Mouse (Mus musculus) CH12.LX (cell line): ENCODE data around the gene Hoxd8. TPM values are rescaled to one million over a fixed set of nuclear protein-coding genes. Genes with fewer than 3 reads are reported as not detected.

Experiments used
- DNase-seq: peaks from one replicate; pipeline ENCODE4 v3.0.0-alpha.2; 2013; ENCODE audit errors: extremely low read depth
- H3K27ac ChIP-seq: 2 replicates; pipeline ENCODE4 v1.5.1; 2012; ENCODE audit warnings: low read depth, mild to moderate bottlenecking, control low read depth, moderate library complexity; ENCODE audit not compliant: insufficient read depth
- H3K27me3 ChIP-seq: replicated peaks from 2 replicates; pipeline ENCODE3; 2012; ENCODE audit warnings: inconsistent platforms
- H3K36me3 ChIP-seq, 2 experiments: replicated peaks in 1 of 2; 2 replicates each; pipeline versions ENCODE3 to v1.6.1; 2012; ENCODE audit warnings: inconsistent platforms in 1 of 2, low read length in 1 of 2, mild to moderate bottlenecking in 1 of 2, mixed read lengths in 1 of 2, moderate library complexity in 1 of 2; ENCODE audit not compliant: control insufficient read depth in 1 of 2, insufficient read depth in 1 of 2
- H3K4me1 ChIP-seq, 2 experiments: 2 replicates each; pipeline ENCODE4 v1.6.1; 2012; ENCODE audit warnings: inconsistent platforms in 1 of 2, moderate library complexity in 1 of 2; ENCODE audit not compliant: insufficient read depth in 2 of 2, control insufficient read depth in 1 of 2
- H3K4me2 ChIP-seq: 2 replicates; pipeline ENCODE4 v1.6.1; 2012; ENCODE audit warnings: low read depth, mild to moderate bottlenecking, control low read depth; ENCODE audit not compliant: poor library complexity, insufficient read depth, severe bottlenecking
- H3K4me3 ChIP-seq, 3 experiments: fragments of 150-350 bp in 1 of 3; sonication (generic) in 1 of 3; replicated peaks in 1 of 3; 2 replicates each; pipeline versions ENCODE3 to v1.5.1; 2011 to 2012; ENCODE audit warnings: low read depth in 2 of 3, low read length in 2 of 3, mild to moderate bottlenecking in 2 of 3, moderate library complexity in 2 of 3, control low read depth in 1 of 3, improper control_type of control experiment in 1 of 3, inconsistent platforms in 1 of 3, mixed read lengths in 1 of 3; ENCODE audit not compliant: poor library complexity in 1 of 3
- H3K79me2 ChIP-seq: replicated peaks from 2 replicates; pipeline ENCODE4 v1.6.1; 2012; ENCODE audit warnings: mild to moderate bottlenecking, moderate library complexity; ENCODE audit not compliant: control insufficient read depth, poor library complexity, insufficient read depth, severe bottlenecking; ENCODE audit errors: extremely low read depth
- H3K9ac ChIP-seq: 2 replicates; pipeline ENCODE4 v1.6.1; 2012; ENCODE audit warnings: low read depth, mild to moderate bottlenecking, control low read depth, moderate library complexity; ENCODE audit not compliant: insufficient read depth
- H3K9me3 ChIP-seq: replicated peaks from 2 replicates; pipeline ENCODE3; 2012; ENCODE audit warnings: low read length, inconsistent platforms, mixed read lengths
- CTCF ChIP-seq, 2 experiments: IDR thresholded peaks in 1 of 2; conservative IDR thresholded peaks in 1 of 2; 2 replicates each; pipeline ENCODE4 v1.5.1; 2011 to 2012; ENCODE audit warnings: low read depth in 2 of 2, low read length in 2 of 2, improper control_type of control experiment in 1 of 2, inconsistent platforms in 1 of 2, mild to moderate bottlenecking in 1 of 2, moderate library complexity in 1 of 2
- E2F4 ChIP-seq: IDR thresholded peaks from 2 replicates; pipeline ENCODE4 v1.6.1; 2011; ENCODE audit warnings: low read depth, low read length, improper control_type of control experiment; ENCODE audit not compliant: insufficient replicate concordance
- EP300 ChIP-seq: IDR thresholded peaks from 2 replicates; pipeline ENCODE4 v1.6.1; 2011; ENCODE audit warnings: low read length, improper control_type of control experiment
- ETS1 ChIP-seq: conservative IDR thresholded peaks from 2 replicates; pipeline ENCODE4 v1.6.1; 2012; ENCODE audit warnings: low read depth, mild to moderate bottlenecking, inconsistent platforms, low read length, improper control_type of control experiment, moderate library complexity
- HCFC1 ChIP-seq: IDR thresholded peaks from 2 replicates; pipeline ENCODE4 v1.6.1; 2012; ENCODE audit warnings: low read depth, mild to moderate bottlenecking, inconsistent platforms, low read length, improper control_type of control experiment
- IRF4 ChIP-seq: IDR thresholded peaks from 2 replicates; pipeline ENCODE4 v1.6.1; 2014; ENCODE audit warnings: low read depth, mild to moderate bottlenecking, inconsistent platforms, low read length, improper control_type of control experiment
- JUN ChIP-seq: IDR thresholded peaks from 2 replicates; pipeline ENCODE4 v1.6.1; 2011; ENCODE audit warnings: low read depth, mild to moderate bottlenecking, low read length, improper control_type of control experiment, moderate library complexity; ENCODE audit not compliant: insufficient read depth
- JUND ChIP-seq: conservative IDR thresholded peaks from 2 replicates; pipeline ENCODE4 v1.6.1; 2011; ENCODE audit warnings: low read depth, low read length, improper control_type of control experiment
- KAT2A ChIP-seq: IDR thresholded peaks from 2 replicates; pipeline ENCODE4 v1.6.1; 2012; ENCODE audit warnings: low read length, improper control_type of control experiment, inconsistent platforms; ENCODE audit not compliant: insufficient replicate concordance
- MAX ChIP-seq: IDR thresholded peaks from 2 replicates; pipeline ENCODE4 v1.6.1; 2011; ENCODE audit warnings: low read length, improper control_type of control experiment
- MAZ ChIP-seq: IDR thresholded peaks from 2 replicates; pipeline ENCODE4 v1.6.1; 2012; ENCODE audit warnings: low read depth, mild to moderate bottlenecking, inconsistent platforms, low read length, improper control_type of control experiment, moderate library complexity
- MEF2A ChIP-seq: IDR thresholded peaks from 2 replicates; pipeline ENCODE4 v1.6.1; 2014; ENCODE audit warnings: low read depth, mild to moderate bottlenecking, inconsistent platforms, low read length, improper control_type of control experiment, borderline replicate concordance
- MXI1 ChIP-seq: IDR thresholded peaks from 2 replicates; pipeline ENCODE4 v1.6.1; 2011; ENCODE audit warnings: mild to moderate bottlenecking, low read depth, low read length, improper control_type of control experiment
- MYC ChIP-seq: IDR thresholded peaks from 2 replicates; pipeline ENCODE4 v1.6.1; 2011; ENCODE audit warnings: low read depth, mild to moderate bottlenecking, improper control_type of control experiment, low read length
- NELFE ChIP-seq: IDR thresholded peaks from 2 replicates; pipeline ENCODE4 v1.6.1; 2011; ENCODE audit warnings: low read depth, low read length, improper control_type of control experiment
- NRF1 ChIP-seq: IDR thresholded peaks from 2 replicates; pipeline ENCODE4 v1.6.1; 2014; ENCODE audit warnings: low read depth, mild to moderate bottlenecking, inconsistent platforms, low read length, improper control_type of control experiment, moderate library complexity
- PAX5 ChIP-seq: IDR thresholded peaks from 2 replicates; pipeline ENCODE4 v1.6.1; 2012; ENCODE audit warnings: low read length, inconsistent platforms, mixed read lengths
- POLR2A ChIP-seq: IDR thresholded peaks from 2 replicates; pipeline ENCODE4 v1.6.1; 2011; ENCODE audit warnings: low read depth, mild to moderate bottlenecking, improper control_type of control experiment, low read length
- POLR2AphosphoS2 ChIP-seq: IDR thresholded peaks from 2 replicates; pipeline ENCODE4 v1.6.1; 2011; ENCODE audit warnings: low read depth, low read length, improper control_type of control experiment
- RCOR1 ChIP-seq: conservative IDR thresholded peaks from 2 replicates; pipeline ENCODE4 v1.6.1; 2012; ENCODE audit warnings: low read depth, mild to moderate bottlenecking, inconsistent platforms, low read length, improper control_type of control experiment
- SIN3A ChIP-seq: IDR thresholded peaks from 2 replicates; pipeline ENCODE4 v1.6.1; 2012; ENCODE audit warnings: low read length, improper control_type of control experiment, inconsistent platforms
- UBTF ChIP-seq: IDR thresholded peaks from 2 replicates; pipeline ENCODE4 v1.6.1; 2012; ENCODE audit warnings: low read depth, mild to moderate bottlenecking, inconsistent platforms, low read length, improper control_type of control experiment, moderate library complexity
- USF2 ChIP-seq: conservative IDR thresholded peaks from 2 replicates; pipeline ENCODE4 v1.6.1; 2011; ENCODE audit warnings: low read depth, low read length, improper control_type of control experiment
- ZC3H11A ChIP-seq: IDR thresholded peaks from 2 replicates; pipeline ENCODE4 v1.6.1; 2012; ENCODE audit warnings: low read depth, mild to moderate bottlenecking, inconsistent platforms, low read length, improper control_type of control experiment
- ZNF384 ChIP-seq: IDR thresholded peaks from 2 replicates; pipeline ENCODE4 v1.6.1; 2012; ENCODE audit warnings: low read depth, low read length, improper control_type of control experiment, inconsistent platforms
- dilution Hi-C: fragments of 300-500 bp; cut with MboI; formaldehyde crosslinking; loops from 2 replicates; pipeline ENCODE4 v1.14.3; 2020; ENCODE audit warnings: low sequenced_read_pairs; ENCODE audit not compliant: extremely low pct_unique_long_range_greater_than_20kb, extremely low pct_ligation_motif_present
- in situ Hi-C: fragments of 300-500 bp; cut with MboI; formaldehyde crosslinking; loops from 3 replicates; pipeline ENCODE4 v1.14.3; 2019; ENCODE audit warnings: low sequenced_read_pairs, low pct_ligation_motif_present, low pct_unique_long_range_greater_than_20kb, mixed read lengths
- polyA plus RNA-seq: library from polyadenylated mRNA; unstranded; fragments of >175 nt; gene quantifications from 2 replicates; pipeline ENCODE4 v1.2.1, GENCODE M21; 2012; ENCODE audit warnings: low read depth; ENCODE audit not compliant: insufficient read length
- total RNA-seq, 2 experiments: library from RNA; depleted of rRNA; stranded (reverse); fragments of 300-350 nt in 1 of 2; fragments of >200 nt in 1 of 2; gene quantifications; 2 replicates each; pipeline ENCODE4 v1.2.3; 2012 to 2014

Hoxd8 gene
- total and polyA plus RNA-seq, 3 experiments: 0.20 to 0.31 TPM; not detected in 1

DNA sequence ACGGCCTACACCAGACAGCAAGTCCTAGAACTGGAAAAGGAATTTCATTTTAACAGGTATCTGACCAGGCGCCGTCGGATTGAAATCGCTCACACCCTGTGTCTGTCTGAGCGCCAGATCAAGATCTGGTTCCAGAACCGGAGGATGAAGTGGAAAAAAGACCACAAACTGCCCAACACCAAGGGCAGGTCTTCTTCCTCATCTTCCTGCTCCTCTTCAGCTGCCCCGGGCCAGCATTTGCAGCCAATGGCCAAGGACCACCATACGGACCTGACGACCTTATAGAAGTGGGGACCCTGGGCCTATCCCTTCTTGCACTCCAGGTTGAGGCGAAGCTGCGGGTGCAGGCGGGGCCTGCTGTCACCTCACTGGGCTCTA is 23.9 kb downstream of the Hoxd8 start:
- no peak for DNase-seq
- H3K79me2 ChIP-seq: peaks cover 65% of the 10 kb centered on the region

GRCm38 (mm10) chr2:74730331-74730730 is 25.9 kb downstream of the Hoxd8 start:
- H3K27ac ChIP-seq: peak overlapping the region; percentile 84
- peaks cover 29 to 40% of the 10 kb centered on the region in 2 experiments for H3K36me3 ChIP-seq
- no peak overlapping the region for H3K4me3 ChIP-seq
- in situ Hi-C loops: no loop called here
- peaks cover 9% of the 10 kb centered on the region for H3K9me3 ChIP-seq
- peaks cover 46% of the 10 kb centered on the region for H3K79me2 ChIP-seq
- TF ChIP-seq NRF1: no peak
- TF ChIP-seq IRF4: 0 out of 2 replicates have a peak, but pooled peaks have one; percentile 20
- DNase-seq: no peak
- 0 out of 2 replicates have a peak overlapping the region, but pooled peaks have one; percentile 20 for H3K9ac ChIP-seq
- H3K27me3 ChIP-seq: no peaks in the 10 kb centered on the region
- dilution Hi-C loops: no loop called here
- H3K4me1 ChIP-seq: peaks cover 4 to 58% of the 10 kb centered on the region in 2 experiments; a peak in 2 of 4 replicates
- H3K4me2 ChIP-seq: peak overlapping the region; percentile 81

More for the DNA sequence above, 23.9 kb downstream of the Hoxd8 start:
- peaks cover 6% of the 10 kb centered on the region for H3K9me3 ChIP-seq
- dilution Hi-C loops: no loop called here
- no peak overlapping the region for H3K4me3 ChIP-seq
- peaks cover 28 to 32% of the 10 kb centered on the region in 2 experiments for H3K36me3 ChIP-seq
- H3K9ac ChIP-seq: no peak overlapping the region
- in situ Hi-C loops: loop anchor here (10.0 kb wide), 1 partner anchor 327 kb away; no protein-coding TSS in a partner anchor
- no peak for TF ChIP-seq NELFE
- no peak for TF ChIP-seq POLR2A
- no peak for TF ChIP-seq MEF2A
- H3K4me2 ChIP-seq: no peak overlapping the region
- H3K4me1 ChIP-seq: peaks cover 4 to 51% of the 10 kb centered on the region in 2 experiments; a peak in 2 of 4 replicates
- H3K27ac ChIP-seq: no peak overlapping the region
- no peaks in the 10 kb centered on the region for H3K27me3 ChIP-seq

DNA sequence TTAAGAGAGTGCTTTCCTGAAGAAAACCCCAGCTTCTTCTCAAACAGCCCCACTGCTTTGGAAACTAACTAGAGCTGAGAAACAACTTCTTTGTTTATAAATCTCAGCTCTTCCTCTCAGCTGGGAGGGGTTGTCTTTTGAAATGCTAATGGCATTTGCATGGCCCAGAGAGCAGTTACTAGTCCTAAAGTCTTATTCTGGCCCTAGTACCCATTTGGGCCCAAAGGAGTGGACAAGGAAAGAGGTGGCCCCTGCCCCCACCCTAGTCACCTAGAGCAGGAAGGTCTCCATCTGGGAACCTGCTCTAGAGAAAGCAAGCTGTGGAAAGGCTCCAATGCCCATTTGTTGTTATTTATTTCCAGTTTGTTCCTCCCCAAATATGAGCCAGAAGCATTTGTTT is 26.6 kb downstream of the Hoxd8 start:
- H3K4me1 ChIP-seq: peaks cover 4 to 52% of the 10 kb centered on the region in 2 experiments; a peak in 2 of 4 replicates
- H3K79me2 ChIP-seq: peaks cover 39% of the 10 kb centered on the region
- no peaks in the 10 kb centered on the region for H3K27me3 ChIP-seq
- peak overlapping the region in 1 of 3 experiments; percentile 7 for H3K4me3 ChIP-seq
- H3K27ac ChIP-seq: peak overlapping the region; percentile 84
- H3K36me3 ChIP-seq: peaks cover 31 to 43% of the 10 kb centered on the region in 2 experiments
- peaks cover 16% of the 10 kb centered on the region for H3K9me3 ChIP-seq
- in situ Hi-C loops (no loop called here), dilution Hi-C loops (no loop called here)
- peak overlapping the region; percentile 81 for H3K4me2 ChIP-seq
- DNase-seq: no peak
- peak overlapping the region; percentile 43 for H3K9ac ChIP-seq
- TF ChIP-seq RCOR1 (no peak), HCFC1 (no peak), UBTF (no peak), ETS1 (peak; percentile 12; the same call in 1 of the 2 replicates), ZC3H11A (no peak), MEF2A (no peak; the same call in none of the 2 replicates), MXI1 (no peak), MYC (no peak), MAX (no peak), POLR2A (no peak), CTCF (conservative IDR thresholded peaks at IDR 0.05 in 1 of 2, IDR thresholded peaks at IDR 0.05 in 1 of 2; ENCODE audit: low read depth in 2 of 2, low read length in 2 of 2) (no peak), JUND (no peak), KAT2A (no peak), ZNF384 (no peak), POLR2AphosphoS2 (no peak), EP300 (no peak), IRF4 (peak; percentile 42; the same call in 1 of the 2 replicates), USF2 (no peak), PAX5 (no peak), E2F4 (no peak), JUN (no peak), SIN3A (0 out of 2 replicates have a peak, but pooled peaks have one; percentile 58), NELFE (no peak), MAZ (0 out of 2 replicates have a peak, but pooled peaks have one; percentile 39)
